Mouse (Mus musculus) lung, postnatal 36 days (tissue): ENCODE results near the gene Mgll.
A peak's percentile ranks its signal among the peaks of the same experiment; 100 is the strongest.

Experiments used
- DNase-seq: peaks from one replicate; pipeline ENCODE4 v3.0.0; 2022; ENCODE audit warnings: mixed read lengths

The Mgll gene

GRCm38 (mm10) chr6:88718033-88718725 is 6.0 kb upstream of the Mgll start:
- no peak for DNase-seq

DNA sequence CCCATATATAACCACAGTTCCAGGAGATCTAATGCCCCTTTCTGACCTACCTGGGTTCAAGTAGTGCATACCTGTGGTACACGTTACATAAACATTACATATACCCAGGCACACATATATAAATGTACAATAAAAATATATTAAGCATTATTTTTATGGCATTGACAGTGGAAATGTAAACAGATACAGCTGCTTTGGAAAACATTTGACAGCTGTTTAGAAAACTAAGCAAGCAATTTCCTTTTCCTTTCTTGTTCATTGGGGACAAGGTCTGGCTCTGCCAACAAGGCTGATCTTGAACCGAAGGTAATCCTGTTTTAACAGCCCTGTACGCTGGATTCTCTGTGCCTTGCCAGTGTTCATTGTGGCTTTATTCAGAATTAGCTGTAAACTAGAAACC is 3.2 kb upstream of the Mgll start:
- no peak for DNase-seq

GRCm38 (mm10) chr6:88722906-88723305 is 1.3 kb upstream of the Mgll start:
- DNase-seq, result no peak

GRCm38 (mm10) chr6:88723806-88724312 is 353 bp upstream of the Mgll start:
- no peak for DNase-seq

DNA sequence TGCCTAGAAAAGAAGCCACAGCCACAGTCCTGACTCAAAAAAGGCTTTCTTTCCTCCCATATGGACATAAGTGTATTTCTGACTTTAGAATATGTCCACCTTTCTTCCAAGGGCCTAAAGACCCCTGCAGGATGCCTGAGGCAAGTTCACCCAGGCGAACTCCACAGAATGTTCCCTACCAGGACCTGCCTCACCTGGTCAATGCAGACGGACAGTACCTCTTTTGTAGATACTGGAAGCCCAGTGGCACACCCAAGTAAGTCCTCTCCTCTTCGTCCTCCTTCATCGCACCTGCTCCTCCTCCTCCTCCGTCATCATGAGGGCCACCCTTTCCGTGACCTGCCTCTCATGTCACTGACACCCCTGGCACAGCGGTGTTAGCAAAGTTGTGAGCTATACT is 1.4 kb downstream of the Mgll start:
- no peak for DNase-seq

DNA sequence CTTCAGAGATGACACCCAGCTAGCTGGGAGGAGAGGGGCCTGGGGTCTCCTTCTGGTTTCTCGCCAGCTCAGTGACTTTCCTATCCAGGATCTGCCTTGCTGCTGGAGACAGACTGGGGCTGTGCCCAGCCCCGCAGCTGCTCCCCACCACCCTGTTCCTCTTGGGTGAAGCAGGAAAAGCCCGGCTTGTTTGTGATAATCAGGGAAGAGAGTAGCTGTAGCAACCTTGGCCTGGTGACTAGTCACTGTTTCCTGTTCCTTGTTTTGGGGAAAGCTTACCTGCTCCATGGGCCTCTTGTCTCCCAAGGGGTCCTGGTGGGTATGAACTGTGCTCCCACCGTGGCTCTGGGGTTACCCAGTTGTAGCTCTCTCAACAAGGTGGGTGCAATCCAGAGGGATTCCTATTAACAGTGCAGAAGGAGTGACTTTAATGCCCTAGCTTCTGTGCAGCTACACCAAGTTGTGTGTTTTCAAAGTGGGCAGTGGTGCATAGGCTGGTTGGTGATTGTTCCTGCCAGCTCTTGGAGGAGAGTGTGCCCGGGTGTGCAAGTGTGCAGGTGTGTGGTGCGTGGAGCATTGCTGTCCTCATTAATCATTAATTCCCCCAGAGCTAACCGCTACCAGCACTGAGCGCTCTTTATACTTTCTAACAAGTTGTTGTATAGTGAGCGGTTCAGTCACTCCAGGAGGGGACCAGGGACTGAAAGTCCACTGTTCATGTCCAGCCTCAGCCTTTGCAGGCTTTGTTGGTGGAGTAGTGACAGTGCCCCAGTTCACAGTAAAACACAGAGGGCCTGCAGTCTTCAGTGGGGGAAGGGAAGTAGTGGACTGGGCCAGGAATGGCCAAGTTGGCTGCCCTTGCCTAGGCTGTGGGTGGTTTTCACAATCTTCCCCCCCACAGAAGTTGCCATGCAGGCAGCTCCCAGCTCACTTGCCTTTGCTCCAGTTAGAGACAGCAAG is 2.3 kb downstream of the Mgll start:
- DNase-seq, result peak; percentile 58

- no peak for DNase-seq
These were observed 3.3 kb downstream of the Mgll start for GRCm38 (mm10) chr6:88727490-88727889.

DNA sequence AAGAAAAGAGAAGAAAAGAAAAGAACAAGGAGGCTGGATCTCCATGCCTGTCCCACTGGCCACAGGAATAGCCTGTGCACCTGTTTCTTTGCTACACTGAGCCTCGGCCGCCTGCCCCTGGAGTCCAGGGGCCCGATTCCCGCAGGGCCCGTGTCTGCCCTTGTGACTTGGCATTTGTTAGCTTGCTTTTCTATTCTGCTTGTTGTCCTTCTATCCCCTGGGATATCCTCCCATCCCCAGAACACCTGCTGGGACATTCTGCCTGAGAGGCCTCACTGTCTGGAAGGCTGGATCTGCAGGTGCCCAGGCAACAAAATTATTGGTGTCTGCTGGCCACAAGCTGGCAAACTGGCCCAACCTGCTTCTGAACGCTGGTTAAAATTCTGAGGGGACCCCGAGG is 3.8 kb downstream of the Mgll start:
- no peak for DNase-seq

- DNase-seq, result no peak
These were observed 4.3 kb downstream of the Mgll start for GRCm38 (mm10) chr6:88728515-88728914.

GRCm38 (mm10) chr6:88731211-88731751 is 7.1 kb downstream of the Mgll start:
- DNase-seq, result peak; percentile 45

DNA sequence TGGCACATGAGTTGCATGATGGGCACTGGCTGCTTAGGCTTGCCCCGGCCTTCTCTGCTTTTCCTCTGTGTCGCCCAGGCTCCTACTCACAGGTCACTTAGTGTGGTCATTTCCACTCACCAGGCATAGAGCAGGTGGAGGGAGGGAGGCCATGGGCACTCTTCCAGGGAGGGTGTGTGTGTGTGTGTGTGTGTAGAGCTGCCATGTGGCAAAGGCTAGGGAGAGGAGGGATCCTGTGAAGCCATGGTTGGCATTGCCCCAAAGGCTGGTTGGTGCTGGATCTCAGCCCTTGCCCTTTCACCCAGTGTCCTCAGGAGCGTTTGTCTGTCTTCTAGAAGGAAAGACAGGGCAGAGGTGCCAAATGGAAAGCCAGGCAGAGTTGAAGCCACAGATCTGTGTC is 7.8 kb downstream of the Mgll start:
- DNase-seq, result peak; percentile 68

DNA sequence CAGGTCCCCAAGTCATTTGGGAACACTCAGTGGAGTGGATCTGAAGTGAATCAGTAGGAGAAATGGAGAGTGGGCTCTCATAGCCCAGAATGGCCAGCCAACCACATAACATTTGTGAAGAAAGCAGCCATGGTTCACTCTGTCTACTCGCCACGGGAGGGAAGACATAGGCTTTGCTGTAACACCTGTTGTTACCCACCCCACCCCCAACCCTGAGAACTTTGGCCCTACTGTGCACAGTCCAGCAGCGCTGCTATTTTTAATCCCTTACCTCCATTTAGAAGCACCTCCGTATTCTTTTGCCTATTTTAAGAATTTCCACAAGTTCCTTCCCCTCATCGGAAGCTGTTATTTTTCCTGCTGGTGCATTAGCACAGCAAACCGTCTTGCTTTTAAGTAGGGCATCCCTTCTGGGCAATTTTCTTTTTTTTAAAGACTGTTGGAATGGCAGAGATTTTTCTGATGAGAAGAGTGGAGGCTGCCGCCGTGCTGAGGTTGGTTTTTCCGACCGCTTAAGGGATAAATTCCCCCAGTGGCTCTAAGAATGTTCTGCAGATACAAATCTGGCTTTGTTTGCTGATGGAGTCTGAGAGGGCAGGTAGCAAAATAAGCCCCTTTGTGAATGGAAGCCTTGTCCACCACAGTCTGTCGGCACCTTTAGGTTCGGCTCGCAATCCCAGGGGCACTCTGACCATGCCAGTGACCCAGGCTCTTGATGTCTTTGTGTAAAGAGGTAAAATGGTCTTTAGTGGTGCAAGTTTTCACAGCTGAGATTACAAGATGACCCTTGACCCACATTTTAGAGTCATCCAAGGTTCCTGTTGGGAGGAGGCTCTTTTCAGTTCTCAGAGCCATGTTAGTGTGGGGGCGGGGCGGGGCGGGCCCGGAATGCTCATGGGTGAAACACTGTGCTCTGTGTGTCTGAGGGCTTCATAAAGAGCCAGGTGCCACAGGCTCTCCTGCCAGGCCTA is 8.7 kb downstream of the Mgll start:
- peak; percentile 36 for DNase-seq

GRCm38 (mm10) chr6:88736337-88736736 is 12.1 kb downstream of the Mgll start:
- DNase-seq, result no peak

DNA sequence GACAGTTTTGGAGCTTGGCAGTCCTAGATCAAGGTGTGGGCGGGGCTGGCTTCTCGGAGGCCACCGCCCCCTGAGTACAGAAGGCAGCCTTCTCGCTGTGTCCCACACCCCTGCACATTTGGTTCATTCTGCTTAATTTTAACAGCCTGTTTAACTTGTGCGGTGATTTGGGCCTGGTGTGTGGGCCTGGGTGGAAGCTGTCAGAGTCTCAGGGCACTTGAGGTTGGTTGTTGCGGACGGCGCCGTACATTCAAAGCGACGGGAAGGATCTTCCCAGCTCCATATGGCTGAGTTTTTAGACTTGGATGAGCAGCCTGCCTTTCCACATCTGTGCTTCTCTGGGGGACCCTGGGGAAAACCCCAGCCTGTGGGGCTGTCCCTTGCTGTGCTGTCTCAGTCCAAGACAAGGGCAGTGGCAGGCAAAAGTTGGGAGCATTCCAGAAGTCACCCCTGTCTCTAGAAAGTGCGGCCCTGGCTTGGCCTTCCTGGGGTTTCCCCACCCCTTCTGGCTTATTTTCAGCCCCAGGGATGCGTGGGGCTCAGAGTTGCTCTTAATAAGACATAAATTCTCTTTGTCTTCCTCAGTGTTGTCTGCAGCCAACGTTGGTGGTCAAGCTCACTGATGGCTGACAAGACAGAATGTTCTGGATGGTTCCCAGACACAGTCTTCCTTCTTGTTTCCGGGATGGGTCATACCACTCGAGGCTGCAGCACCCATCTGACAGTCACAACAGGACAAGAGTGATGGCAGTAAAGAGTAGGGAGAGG is 12.7 kb downstream of the Mgll start:
- DNase-seq, result no peak

DNA sequence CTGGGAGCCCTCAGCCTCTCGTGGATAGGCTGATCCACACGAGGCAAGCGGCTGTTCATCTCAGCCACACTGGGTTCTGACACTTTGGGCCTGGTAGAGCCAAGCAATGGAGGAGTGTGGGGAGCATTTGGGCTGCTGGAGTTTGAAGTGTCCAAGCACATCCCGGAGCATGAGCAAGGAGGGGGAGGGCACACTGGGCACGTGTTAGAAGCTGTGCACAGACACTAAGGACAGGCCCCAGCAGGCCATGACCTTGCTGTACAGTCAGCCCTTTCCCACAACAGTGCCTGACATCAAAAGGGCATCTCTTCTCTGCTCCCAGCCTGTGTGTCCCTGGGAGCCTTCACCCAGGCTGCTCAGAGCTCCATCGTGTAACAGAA is 13.3 kb downstream of the Mgll start:
- peak; percentile 42 for DNase-seq

DNA sequence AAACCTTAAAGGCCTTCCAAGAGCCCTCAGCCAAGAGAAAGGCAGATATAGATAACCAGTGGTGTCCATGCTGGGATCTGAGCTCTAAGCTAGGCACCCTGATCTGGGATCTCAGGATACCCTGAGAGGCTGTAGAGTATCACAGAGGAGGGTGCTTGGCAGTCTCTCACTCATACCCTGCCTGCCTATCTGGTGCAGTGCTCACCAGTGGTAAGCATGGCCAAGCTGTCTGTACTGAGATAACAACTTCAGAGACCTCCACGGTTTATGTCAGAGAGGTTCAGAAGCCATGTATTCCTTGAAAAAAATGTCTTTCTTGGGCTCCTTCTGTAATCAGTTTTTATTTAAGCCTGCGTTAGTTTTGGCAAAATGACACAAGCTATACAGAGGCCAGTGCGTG is 16.8 kb downstream of the Mgll start:
- DNase-seq, result no peak

- DNase-seq, result no peak
These were observed 17.6 kb downstream of the Mgll start for GRCm38 (mm10) chr6:88741791-88742190.

DNA sequence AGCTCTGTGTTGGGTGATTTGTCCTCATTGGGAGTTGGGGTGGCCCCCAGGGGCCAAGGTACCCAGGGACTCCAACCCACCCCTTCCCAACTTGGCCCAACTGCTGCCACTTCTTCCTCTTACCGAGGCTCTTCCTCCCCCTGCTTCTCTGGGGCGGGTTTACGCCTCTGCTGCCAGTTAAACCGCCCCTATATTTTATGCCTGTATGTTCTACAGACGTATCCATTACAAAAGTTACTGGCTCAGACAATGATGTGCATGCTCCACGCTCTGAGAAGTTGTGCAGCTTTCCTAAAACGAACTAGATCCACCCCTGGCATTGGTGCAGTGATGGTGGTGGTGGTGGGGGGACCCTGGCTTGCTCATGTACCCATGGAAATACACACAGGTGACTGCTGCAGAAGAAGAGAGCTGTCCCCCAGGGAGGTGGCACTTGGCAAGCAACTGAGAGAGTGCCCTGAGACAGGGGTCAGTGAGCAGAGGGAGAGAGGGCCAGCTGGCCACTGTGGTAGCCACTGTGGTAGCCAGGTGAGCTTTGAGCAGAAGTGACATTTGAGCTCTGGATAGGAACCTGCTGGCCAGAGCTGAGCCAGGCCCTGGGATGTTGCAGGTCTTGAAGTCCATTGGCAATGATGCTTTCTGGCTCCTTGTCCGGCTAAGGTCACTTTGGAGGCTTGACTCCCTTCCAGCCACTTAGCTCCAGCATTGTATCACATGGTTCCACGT is 18.2 kb downstream of the Mgll start:
- DNase-seq, result no peak

- DNase-seq, result peak; percentile 47
These were observed 19.5 kb downstream of the Mgll start for GRCm38 (mm10) chr6:88743601-88744291.

GRCm38 (mm10) chr6:88745027-88745426 is 20.8 kb downstream of the Mgll start:
- DNase-seq, result no peak
